Mouse (Mus musculus) heart, embryonic 11.5 days (tissue): ENCODE results near the gene Ifna11. TPM values are rescaled to one million over a fixed set of nuclear protein-coding genes. Genes with fewer than 3 reads are reported as not detected.
"Not testable (repeated sequence)": the region's sequence is repeated elsewhere in the genome, so short reads cannot be mapped to it uniquely, and the experiment has no call there.

Experiments used
- ATAC-seq: fragments of 200-750 bp; cut with Nextera tagmentation; replicated peaks from 2 replicates; pipeline ENCODE4 v1.8.0; 2017; ENCODE audit warnings: moderate library complexity; ENCODE audit not compliant: insufficient number of reproducible peaks, low FRiP score, low TSS enrichment
- H3K27ac ChIP-seq: fragments of 300-500 bp; sonication (generic); 2 replicates; pipeline ENCODE4 v1.5.1; 2014; ENCODE audit warnings: mild to moderate bottlenecking, low read depth, low read length
- H3K27me3 ChIP-seq: fragments of 300-500 bp; sonication (generic); 2 replicates; pipeline ENCODE4 v1.6.1; 2014; ENCODE audit warnings: mild to moderate bottlenecking, low read length, mixed read lengths; ENCODE audit not compliant: control insufficient read depth, insufficient read depth
- H3K36me3 ChIP-seq: fragments of 300-500 bp; sonication (generic); 2 replicates; pipeline ENCODE4 v1.6.1; 2014; ENCODE audit warnings: mild to moderate bottlenecking, low read length, moderate library complexity, mixed read lengths; ENCODE audit not compliant: control insufficient read depth, insufficient read depth
- H3K4me1 ChIP-seq: fragments of 300-500 bp; sonication (generic); 2 replicates; pipeline ENCODE4 v1.6.1; 2014; ENCODE audit warnings: low read length; ENCODE audit not compliant: control insufficient read depth, insufficient read depth
- H3K4me2 ChIP-seq: fragments of 300-500 bp; sonication (generic); 2 replicates; pipeline ENCODE4 v1.6.1; 2014; ENCODE audit warnings: mild to moderate bottlenecking, moderate library complexity
- H3K4me3 ChIP-seq: fragments of 300-500 bp; sonication (generic); 2 replicates; pipeline ENCODE4 v1.5.1; 2014; ENCODE audit warnings: low read depth, low read length
- H3K9ac ChIP-seq: fragments of 300-500 bp; sonication (generic); 2 replicates; pipeline ENCODE4 v1.6.1; 2014; ENCODE audit warnings: mild to moderate bottlenecking, low read depth, low read length, moderate library complexity
- H3K9me3 ChIP-seq: fragments of 300-500 bp; sonication (generic); replicated peaks from 2 replicates; pipeline ENCODE4 v1.6.1; 2016; ENCODE audit warnings: low read length; ENCODE audit not compliant: control insufficient read depth
- WGBS: fragments of 180-500 bp; shearing (Covaris S2); extraction: QIAGEN DNeasy Blood & Tissue Kit; methylation state at CpG from one replicate; pipeline ENCODE4 v1.1.7; 2014; ENCODE audit not compliant: insufficient replicate concordance; 5-methylcytosine and 5-hydroxymethylcytosine counted together
- polyA plus RNA-seq: library from polyadenylated mRNA; unstranded; fragments of >200 nt; fragmentation: Nextera tagmentation; extraction: Ambion mirVana; gene quantifications from 2 replicates; pipeline ENCODE4 v1.2.1, GENCODE M21; 2014

Ifna11 gene
- polyA plus RNA-seq: not detected in 2 replicates

GRCm38 (mm10) chr4:88819659-88820058 is at the start of gene Ifna11:
Ifna11 (plus strand) TSS chr4:88819959.
- Histone ChIP-seq H3K4me2 (no peak within 1 kb of the TSS), H3K9me3 (no peaks in the 10 kb centered on the region), H3K4me1 (no peaks in the 10 kb centered on the region), H3K36me3 (no peaks in the 10 kb centered on the region), H3K27ac (no peak within 1 kb of the TSS), H3K27me3 (no peaks in the 10 kb centered on the region), H3K4me3 (no peak within 1 kb of the TSS), H3K9ac (no peak within 1 kb of the TSS)
- 72% methylated on average over 1 of the region's 1 CpGs for WGBS
- no peak for ATAC-seq

GRCm38 (mm10) chr4:88773534-88773933 is 46.2 kb upstream of the Ifna11 start, which contains the start of gene Gm13290:
Gm13290 (plus strand) TSS chr4:88773834.
- H3K9ac ChIP-seq, H3K4me3 ChIP-seq, H3K4me1 ChIP-seq, H3K27me3 ChIP-seq, H3K9me3 ChIP-seq, H3K27ac ChIP-seq, ATAC-seq, H3K4me2 ChIP-seq, H3K36me3 ChIP-seq: not testable (repeated sequence)
- no CpG with 5 or more reads among the region's 32 CpGs for WGBS

GRCm38 (mm10) chr4:88776622-88777021 is 43.1 kb upstream of the Ifna11 start, which contains the start of gene Gm13289:
Gm13289 (plus strand) TSS chr4:88776922.
- H3K27ac ChIP-seq, H3K4me1 ChIP-seq, H3K4me2 ChIP-seq, H3K27me3 ChIP-seq, H3K4me3 ChIP-seq, H3K9ac ChIP-seq, H3K9me3 ChIP-seq, H3K36me3 ChIP-seq, ATAC-seq: not testable (repeated sequence)
- no CpG with 5 or more reads among the region's 29 CpGs for WGBS

- WGBS: no CpG with 5 or more reads among the region's 29 CpGs
- not testable (repeated sequence) for H3K4me1 ChIP-seq, ATAC-seq
These were observed 40.2 kb upstream of the Ifna11 start, which contains the start of gene Gm13272 for GRCm38 (mm10) chr4:88779550-88779949. Gm13272 (plus strand) TSS chr4:88779850.

GRCm38 (mm10) chr4:88780320-88780719 is 39.4 kb upstream of the Ifna11 start:
- not testable (repeated sequence) for H3K9ac ChIP-seq, H3K36me3 ChIP-seq, H3K4me2 ChIP-seq, H3K9me3 ChIP-seq, H3K4me3 ChIP-seq, ATAC-seq, H3K4me1 ChIP-seq, H3K27ac ChIP-seq, H3K27me3 ChIP-seq
- WGBS: 33% methylated on average over 15 of the region's 18 CpGs

More at GRCm38 (mm10) chr4:88779550-88779949, 40.2 kb upstream of the Ifna11 start, which contains the start of gene Gm13272:
- H3K9me3 ChIP-seq, H3K27me3 ChIP-seq, H3K9ac ChIP-seq, H3K36me3 ChIP-seq, H3K27ac ChIP-seq, H3K4me2 ChIP-seq, H3K4me3 ChIP-seq: not testable (repeated sequence)

GRCm38 (mm10) chr4:88781831-88782230 is 37.9 kb upstream of the Ifna11 start, which contains the start of gene Ifnz:
Ifnz (plus strand) TSS chr4:88782131.
- not testable (repeated sequence) for H3K9ac ChIP-seq, H3K27ac ChIP-seq, H3K36me3 ChIP-seq, H3K4me1 ChIP-seq, ATAC-seq, H3K27me3 ChIP-seq, H3K4me3 ChIP-seq, H3K9me3 ChIP-seq
- H3K4me2 ChIP-seq: peak within 1 kb of the TSS; percentile 49
- 10% methylated on average over 3 of the region's 7 CpGs for WGBS

GRCm38 (mm10) chr4:88782335-88782734 is 37.4 kb upstream of the Ifna11 start:
- not testable (repeated sequence) for ATAC-seq, H3K9me3 ChIP-seq, H3K36me3 ChIP-seq, H3K27me3 ChIP-seq, H3K4me1 ChIP-seq, H3K27ac ChIP-seq, H3K4me3 ChIP-seq, H3K9ac ChIP-seq
- peak overlapping the region; percentile 49 for H3K4me2 ChIP-seq
- 0% methylated on average over 3 of the region's 31 CpGs for WGBS

GRCm38 (mm10) chr4:88785409-88785808 is 34.4 kb upstream of the Ifna11 start, which contains the start of gene Gm13276:
Gm13276 (plus strand) TSS chr4:88785709.
- not testable (repeated sequence) for ATAC-seq, H3K4me2 ChIP-seq, H3K27ac ChIP-seq, H3K9ac ChIP-seq, H3K27me3 ChIP-seq, H3K9me3 ChIP-seq, H3K4me1 ChIP-seq, H3K36me3 ChIP-seq, H3K4me3 ChIP-seq
- no CpG with 5 or more reads among the region's 27 CpGs for WGBS

- not testable (repeated sequence) for H3K4me3 ChIP-seq, H3K4me2 ChIP-seq
- 0% methylated on average over 3 of the region's 28 CpGs for WGBS
These were observed 31.4 kb upstream of the Ifna11 start, which contains the start of gene Gm13277 for GRCm38 (mm10) chr4:88788402-88788801. Gm13277 (plus strand) TSS chr4:88788632.

More at GRCm38 (mm10) chr4:88788402-88788801, 31.4 kb upstream of the Ifna11 start, which contains the start of gene Gm13277:
- H3K27me3 ChIP-seq, H3K4me1 ChIP-seq, ATAC-seq, H3K27ac ChIP-seq, H3K9me3 ChIP-seq, H3K9ac ChIP-seq, H3K36me3 ChIP-seq: not testable (repeated sequence)
